Comparison of ENCODE assay signal across 25 mouse cellular contexts in the genomic region with DNA sequence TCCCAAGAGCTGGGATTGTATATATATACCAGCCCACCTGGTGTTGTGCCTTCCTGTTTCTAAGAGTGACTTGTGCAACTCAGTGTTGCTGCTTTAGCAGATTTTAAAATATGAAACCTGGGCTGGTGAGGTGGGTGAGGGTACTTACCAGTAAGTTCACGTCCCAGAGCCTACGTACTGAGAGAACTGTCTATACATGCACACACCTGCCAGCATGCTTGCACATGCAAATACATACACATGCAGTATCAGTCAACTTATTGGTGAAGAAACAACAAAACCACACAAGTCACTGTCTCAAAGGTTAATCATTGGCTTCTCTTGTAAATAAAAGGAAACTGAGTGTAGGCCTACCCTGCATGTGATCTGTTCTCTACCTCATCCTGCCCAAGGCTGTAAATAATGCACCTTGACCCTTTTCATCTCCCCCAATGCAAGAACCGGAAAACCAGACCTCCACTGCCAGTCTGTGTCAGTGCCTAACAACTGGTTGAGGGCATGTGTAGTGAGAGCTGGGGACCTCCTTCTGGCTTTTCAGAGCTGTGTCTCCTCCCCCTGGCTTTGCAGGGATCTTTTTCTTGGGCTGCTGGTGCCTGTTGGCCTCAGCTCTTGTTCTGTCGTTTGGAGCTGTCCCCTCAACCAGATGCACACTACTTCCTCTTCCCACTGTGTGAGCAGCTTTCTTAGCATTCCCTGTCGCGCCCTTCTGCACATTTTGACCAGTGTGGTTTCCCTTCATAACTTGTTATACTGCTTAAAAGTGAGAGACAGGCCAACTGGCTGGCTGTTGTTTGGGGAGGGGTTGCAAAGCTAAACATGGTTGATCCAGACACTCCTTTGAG. TPM values are rescaled to one million over a fixed set of nuclear protein-coding genes. Genes with fewer than 3 reads are reported as not detected.
DNase-seq lines count a peak whose midpoint lies in the region; ATAC-seq and TF ChIP-seq lines count a peak whose summit lies in the region.
"Had no signal": no experiment of that assay in that cellular context is flagged by ENCODE, and none has a peak within 500 bp of the region (broad histone marks: within the 10 kb centered on the region; RNA-seq: fewer than 3 reads in every experiment).

No protein-coding gene starts in this region.

- TF ChIP-seq POLR2A in cerebellum, adult 2 months (IDR thresholded peaks at IDR 0.05; ENCODE audit: borderline replicate concordance, insufficient read depth, low read length): no peak

- ATAC-seq in common myeloid progenitor, adult 5-6 weeks (replicated peaks; ENCODE audit: low read depth, poor library complexity, severe bottlenecking): peak; percentile 40
- no peak for ATAC-seq in liver, embryonic 13.5 days (ENCODE audit: low read depth)
- peak; percentile 33 for ATAC-seq in megakaryocyte progenitor cell, adult 5-6 weeks (replicated peaks; ENCODE audit: poor library complexity)
- no peak for ATAC-seq in CD4-positive, CD25-positive, alpha-beta regulatory T cell, adult 4 months
- ATAC-seq: activated CD4-positive, CD25-positive, alpha-beta regulatory T cell, adult 4 months had no signal

- H3K4me1 ChIP-seq in liver, embryonic 13.5 days (replicated peaks): peaks cover 13% of the 10 kb centered on the region
- no peaks in the 10 kb centered on the region for H3K4me1 ChIP-seq in cerebellum, adult 2 months (ENCODE audit: control insufficient read depth, insufficient read depth, low read length)
- H3K4me1 ChIP-seq: forebrain, embryonic 12.5 days; heart, embryonic 10.5 days; hindbrain, embryonic 12.5 days; midbrain, embryonic 10.5 days had no signal

- no peaks in the 10 kb centered on the region for H3K9me3 ChIP-seq in liver, embryonic 13.5 days (replicated peaks)
- H3K9me3 ChIP-seq: embryonic facial prominence, embryonic 10.5 days; forebrain, embryonic 12.5 days; heart, embryonic 10.5 days; hindbrain, embryonic 12.5 days; limb, embryonic 15.5 days; midbrain, embryonic 10.5 days had no signal

- no peak overlapping the region for H3K4me3 ChIP-seq in liver, embryonic 13.5 days (replicated peaks)
- H3K4me3 ChIP-seq in cerebellum, adult 2 months (replicated peaks; ENCODE audit: insufficient read depth, low read depth, low read length): no peak overlapping the region
- H3K4me3 ChIP-seq: embryonic facial prominence, embryonic 10.5 days; forebrain, embryonic 12.5 days; heart, embryonic 10.5 days; hindbrain, embryonic 12.5 days; limb, embryonic 15.5 days; midbrain, embryonic 10.5 days had no signal

- no peak overlapping the region for H3K9ac ChIP-seq in liver, embryonic 13.5 days
- H3K9ac ChIP-seq: forebrain, embryonic 12.5 days; hindbrain, embryonic 12.5 days; limb, embryonic 15.5 days had no signal

- no peaks in the 10 kb centered on the region for H3K27me3 ChIP-seq in liver, embryonic 13.5 days
- H3K27me3 ChIP-seq in cerebellum, adult 2 months (ENCODE audit: control insufficient read depth, insufficient read depth, low read length): no peaks in the 10 kb centered on the region
- H3K27me3 ChIP-seq: forebrain, embryonic 12.5 days; hindbrain, embryonic 12.5 days; limb, embryonic 15.5 days had no signal

- no peak overlapping the region for H3K4me2 ChIP-seq in liver, embryonic 13.5 days
- H3K4me2 ChIP-seq: forebrain, embryonic 12.5 days; hindbrain, embryonic 12.5 days; limb, embryonic 15.5 days had no signal

- peak overlapping the region; percentile 34 for H3K27ac ChIP-seq in liver, embryonic 13.5 days
- H3K27ac ChIP-seq in cerebellum, adult 2 months (ENCODE audit: insufficient read depth, low read length): no peak overlapping the region
- H3K27ac ChIP-seq: embryonic facial prominence, embryonic 10.5 days; forebrain, embryonic 12.5 days; heart, embryonic 10.5 days; hindbrain, embryonic 12.5 days; limb, embryonic 15.5 days; midbrain, embryonic 10.5 days had no signal

- peaks cover 17% of the 10 kb centered on the region for H3K36me3 ChIP-seq in liver, embryonic 13.5 days

- peak; percentile 19 for DNase-seq in lung, postnatal 10 days
- DNase-seq in lung, adult 18-20 months: no peak
- DNase-seq in liver, embryonic 13.5 days: no peak
- DNase-seq in cerebellum, adult 2 months: no peak
- DNase-seq in gastrocnemius, postnatal 36 days: no peak
- DNase-seq: adrenal gland, postnatal 25 days; cerebellum, adult 11-12 months; cerebellum, postnatal 25 days; gastrocnemius, postnatal 14 days; kidney, adult 18-20 months; kidney, postnatal 25 days; lung, postnatal 14 days; thymus, postnatal 14 days had no signal

- no peak for TF ChIP-seq CTCF in cerebellum, adult 2 months (IDR thresholded peaks at IDR 0.05; ENCODE audit: borderline replicate concordance, insufficient read depth, low read depth, low read length)

- WGBS in liver, embryonic 13.5 days (ENCODE audit: insufficient replicate concordance): 52% methylated on average over 6 of the region's 6 CpGs
- WGBS in cerebellum, adult 2 months: 58% methylated on average over 6 of the region's 6 CpGs

- intact Hi-C loops in gastrocnemius, postnatal 36 days (cut with DNase I): no loop called here

RNA-seq across cellular contexts. Expression of gene Gm45521, which starts 38.7 kb away (rescaled TPM):
- total RNA-seq in common myeloid progenitor, adult 5-6 weeks (2017): not detected in 2 replicates
- polyA plus RNA-seq in liver, embryonic 13.5 days (2015; fragmentation: Nextera tagmentation; extraction: Ambion mirVana): not detected in 2 replicates
- total RNA-seq in megakaryocyte progenitor cell, adult 5-6 weeks (2015): not detected in 2 replicates
- total RNA-seq in megakaryocyte progenitor cell, adult 5-6 weeks (2017): not detected in 2 replicates
- not detected in 2 replicates for polyA plus RNA-seq in cerebellum, adult 2 months (2012; rRNA removed)
- not detected for polyA plus RNA-seq in CD4-positive, CD25-positive, alpha-beta regulatory T cell, adult 4 months (2017; shearing (Covaris generic))
- not detected for total RNA-seq in gastrocnemius, postnatal 36 days (2021)
- total RNA-seq: adrenal gland, postnatal 25 days; gastrocnemius, postnatal 14 days; left cerebral cortex, postnatal 25 days had no signal
- polyA plus RNA-seq: activated CD4-positive, CD25-positive, alpha-beta regulatory T cell, adult 4 months; embryonic facial prominence, embryonic 10.5 days; forebrain, embryonic 12.5 days; heart, postnatal 0 days; limb, embryonic 15.5 days had no signal

Comparison
In these comparisons a context has a peak if more than half of its experiments do, and no peak if none do; other contexts are left out.
1. ATAC-seq: peak in common myeloid progenitor, adult 5-6 weeks (single experiment) and megakaryocyte progenitor cell, adult 5-6 weeks (single experiment); none in liver, embryonic 13.5 days (single experiment) and CD4-positive, CD25-positive, alpha-beta regulatory T cell, adult 4 months (single experiment).